ENCODE assay signal across 8 mouse cellular contexts in the genomic region with DNA sequence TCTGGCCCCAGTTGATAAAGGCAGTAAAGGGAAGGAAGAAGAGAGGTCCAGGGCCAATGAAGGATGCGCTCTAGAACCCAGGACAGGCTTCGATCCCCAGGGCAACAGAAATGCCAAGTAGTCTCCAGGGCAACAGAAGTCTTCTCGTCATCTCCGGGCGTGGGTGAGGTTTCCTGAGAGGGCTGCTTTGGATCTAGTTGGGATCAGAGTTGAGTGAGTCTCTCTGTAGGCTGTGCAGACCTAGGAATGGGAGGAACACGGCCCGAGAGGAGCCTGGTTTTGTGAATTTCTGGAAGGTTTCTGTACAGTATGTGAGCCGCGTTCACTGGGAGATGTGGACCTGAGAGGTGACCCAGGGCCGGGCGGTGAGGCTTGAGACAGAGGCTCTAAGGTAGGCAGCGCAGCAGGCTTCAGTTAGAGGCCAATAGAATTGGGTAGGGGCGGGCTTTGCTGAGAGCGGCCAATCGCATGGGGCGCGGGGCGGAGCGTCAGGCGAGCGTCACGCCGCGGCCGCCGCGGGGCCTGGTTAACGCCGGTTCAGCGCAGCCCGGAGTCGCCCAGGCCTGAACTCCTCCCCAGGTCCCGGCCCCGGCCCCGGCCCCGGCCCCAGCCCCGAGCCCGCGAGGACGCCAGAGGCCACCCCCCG. TPM values are rescaled to one million over a fixed set of nuclear protein-coding genes. Genes with fewer than 3 reads are reported as not detected.
DNase-seq lines count a peak whose midpoint lies in the region; ATAC-seq and TF ChIP-seq lines count a peak whose summit lies in the region.

A gene (plus strand): TSS at position 190 of the 646 bp plus-strand sequence.
A gene (minus strand): TSS at position 364 of the 646 bp plus-strand sequence.

- dilution Hi-C loops in CH12.LX (cut with MboI; ENCODE audit: extremely low pct_ligation_motif_present, extremely low pct_unique_long_range_greater_than_20kb, low sequenced_read_pairs): no loop called here

- WGBS in forebrain, embryonic 11.5 days: 2% methylated on average over 29 of the region's 41 CpGs
- under 1% methylated on average over 40 of the region's 41 CpGs for WGBS in heart, postnatal 0 days
- WGBS in large intestine, adult 2 months: 1% methylated on average over 39 of the region's 41 CpGs
- WGBS in liver, postnatal 0 days (ENCODE audit: insufficient replicate concordance): 2% methylated on average over 29 of the region's 41 CpGs
- WGBS in neural tube, embryonic 14.5 days: 1% methylated on average over 16 of the region's 41 CpGs

- H3K27me3 ChIP-seq in CH12.LX (replicated peaks): peaks cover 87% of the 10 kb centered on the region
- H3K27me3 ChIP-seq in forebrain, embryonic 11.5 days (ENCODE audit: control insufficient read depth, insufficient read depth, low read length): 0 out of 2 replicates have a peak, but pooled peaks cover 4% of the 10 kb centered on the region
- peaks cover 8% of the 10 kb centered on the region for H3K27me3 ChIP-seq in heart, postnatal 0 days (ENCODE audit: control insufficient read depth, insufficient read depth, low read length)
- peaks cover 25% of the 10 kb centered on the region; the same call in 1 of the 2 replicates for H3K27me3 ChIP-seq in liver, postnatal 0 days (ENCODE audit: insufficient read depth, low read length)
- H3K27me3 ChIP-seq in neural tube, embryonic 14.5 days (ENCODE audit: control insufficient read depth, insufficient read depth, low read length): no peaks in the 10 kb centered on the region

- H3K36me3 ChIP-seq in CH12.LX (replicated peaks in 1 of 2; ENCODE audit: control insufficient read depth in 1 of 2, insufficient read depth in 1 of 2, low read length in 1 of 2): no peaks in the 10 kb centered on the region
- no peaks in the 10 kb centered on the region for H3K36me3 ChIP-seq in forebrain, embryonic 11.5 days (ENCODE audit: control insufficient read depth, insufficient read depth, low read length)
- no peaks in the 10 kb centered on the region for H3K36me3 ChIP-seq in heart, postnatal 0 days (replicated peaks; ENCODE audit: control insufficient read depth, insufficient read depth, low read length)
- H3K36me3 ChIP-seq in liver, postnatal 0 days (replicated peaks; ENCODE audit: insufficient read depth, low read length): no peaks in the 10 kb centered on the region
- H3K36me3 ChIP-seq in neural tube, embryonic 14.5 days (ENCODE audit: control insufficient read depth, insufficient read depth, low read length): no peaks in the 10 kb centered on the region

- H3K27ac ChIP-seq in CH12.LX (ENCODE audit: insufficient read depth, low read depth): no peak within 1 kb of the TSS
- H3K27ac ChIP-seq in forebrain, embryonic 11.5 days (ENCODE audit: low read depth, low read length): no peak within 1 kb of the TSS
- H3K27ac ChIP-seq in heart, postnatal 0 days (ENCODE audit: low read depth): peak within 1 kb of the TSS; percentile 77
- no peak within 1 kb of the TSS for H3K27ac ChIP-seq in liver, postnatal 0 days (ENCODE audit: low read depth)
- H3K27ac ChIP-seq in neural tube, embryonic 14.5 days (ENCODE audit: low read depth, low read length): peak within 1 kb of the TSS; percentile 58

- H3K4me1 ChIP-seq in CH12.LX (ENCODE audit: control insufficient read depth in 1 of 2, insufficient read depth in 2 of 2): peaks cover 0 to 10% of the 10 kb centered on the region in 2 experiments; a peak in 3 of 4 replicates
- H3K4me1 ChIP-seq in forebrain, embryonic 11.5 days (replicated peaks; ENCODE audit: control insufficient read depth, insufficient read depth, low read length): peaks cover 8% of the 10 kb centered on the region
- H3K4me1 ChIP-seq in heart, postnatal 0 days (ENCODE audit: control insufficient read depth, insufficient read depth): 0 out of 2 replicates have a peak, but pooled peaks cover 8% of the 10 kb centered on the region
- peaks cover 10% of the 10 kb centered on the region for H3K4me1 ChIP-seq in liver, postnatal 0 days (ENCODE audit: insufficient read depth)
- peaks cover 22% of the 10 kb centered on the region for H3K4me1 ChIP-seq in neural tube, embryonic 14.5 days (ENCODE audit: control insufficient read depth, insufficient read depth, low read length)

- ATAC-seq in forebrain, embryonic 11.5 days (replicated peaks; ENCODE audit: low FRiP score): peak; percentile 91
- peak; percentile 91 for ATAC-seq in heart, postnatal 0 days (ENCODE audit: insufficient read depth, low read depth)
- peak; percentile 97 for ATAC-seq in liver, postnatal 0 days
- peak; percentile 94 for ATAC-seq in neural tube, embryonic 14.5 days (ENCODE audit: low read depth)

- H3K4me2 ChIP-seq in CH12.LX (ENCODE audit: insufficient read depth, low read depth, poor library complexity, severe bottlenecking): peak within 1 kb of the TSS; percentile 82
- H3K4me2 ChIP-seq in forebrain, embryonic 11.5 days (ENCODE audit: low read depth, low read length, severe bottlenecking): peak within 1 kb of the TSS; percentile 84
- peak within 1 kb of the TSS; percentile 92 for H3K4me2 ChIP-seq in heart, postnatal 0 days (ENCODE audit: low read depth, low read length)
- H3K4me2 ChIP-seq in liver, postnatal 0 days (ENCODE audit: low read depth, low read length): peak within 1 kb of the TSS; percentile 87
- H3K4me2 ChIP-seq in neural tube, embryonic 14.5 days (ENCODE audit: low read depth, low read length): peak within 1 kb of the TSS; percentile 93

- peak within 1 kb of the TSS; percentile 67 for H3K9ac ChIP-seq in CH12.LX (ENCODE audit: insufficient read depth, low read depth)
- H3K9ac ChIP-seq in forebrain, embryonic 11.5 days (ENCODE audit: low read length): peak within 1 kb of the TSS; percentile 83
- peak within 1 kb of the TSS; percentile 86 for H3K9ac ChIP-seq in heart, postnatal 0 days (replicated peaks; ENCODE audit: low read depth, low read length)
- peak within 1 kb of the TSS; percentile 69 for H3K9ac ChIP-seq in liver, postnatal 0 days (replicated peaks)
- H3K9ac ChIP-seq in neural tube, embryonic 14.5 days (replicated peaks; ENCODE audit: low read depth, low read length): peak within 1 kb of the TSS; percentile 98

- in situ Hi-C loops in CH12.LX (cut with MboI; ENCODE audit: low pct_ligation_motif_present, low pct_unique_long_range_greater_than_20kb, low sequenced_read_pairs): no loop called here

- H3K9me3 ChIP-seq in CH12.LX (replicated peaks; ENCODE audit: low read length): no peaks in the 10 kb centered on the region
- H3K9me3 ChIP-seq in forebrain, embryonic 11.5 days (ENCODE audit: control insufficient read depth, low read length): no peaks in the 10 kb centered on the region
- no peaks in the 10 kb centered on the region for H3K9me3 ChIP-seq in heart, postnatal 0 days (replicated peaks; ENCODE audit: control insufficient read depth, low read length)
- no peaks in the 10 kb centered on the region for H3K9me3 ChIP-seq in liver, postnatal 0 days (ENCODE audit: low read length)
- H3K9me3 ChIP-seq in neural tube, embryonic 14.5 days (ENCODE audit: control insufficient read depth, low read length): no peaks in the 10 kb centered on the region

- peak within 1 kb of the TSS; percentile 37 to 59 (median 54) for H3K4me3 ChIP-seq in CH12.LX (replicated peaks in 1 of 3; ENCODE audit: low read depth in 2 of 3, low read length in 2 of 3, poor library complexity in 1 of 3)
- peak within 1 kb of the TSS; percentile 84 for H3K4me3 ChIP-seq in forebrain, embryonic 11.5 days (ENCODE audit: low read depth, low read length)
- H3K4me3 ChIP-seq in heart, postnatal 0 days (ENCODE audit: low read depth, low read length): peak within 1 kb of the TSS; percentile 78
- H3K4me3 ChIP-seq in liver, postnatal 0 days (ENCODE audit: low read depth, low read length): peak within 1 kb of the TSS; percentile 79
- H3K4me3 ChIP-seq in neural tube, embryonic 14.5 days (ENCODE audit: low read depth, low read length): peak within 1 kb of the TSS; percentile 83

- no peak for TF ChIP-seq EP300 in CH12.LX (IDR thresholded peaks at IDR 0.05; ENCODE audit: low read length)
- no peak for TF ChIP-seq EP300 in heart, postnatal 0 days (IDR thresholded peaks at IDR 0.05; ENCODE audit: low read depth)
- no peak for TF ChIP-seq EP300 in liver, postnatal 0 days (IDR thresholded peaks at IDR 0.05; ENCODE audit: low read depth)

- peak; percentile 72 for DNase-seq in CH12.LX (ENCODE audit: extremely low read depth)
- peak; percentile 79 for DNase-seq in c-Kit-positive CD71-positive TER-119-negative erythroid progenitor cells, embryonic 14.5 days (ENCODE audit: low read depth)
- peak; percentile 93 for DNase-seq in forebrain, embryonic 11.5 days (ENCODE audit: low spot score)
- DNase-seq in heart, postnatal 0 days (ENCODE audit: low spot score): peak; percentile 77
- peak; percentile 52 for DNase-seq in large intestine, adult 2 months (ENCODE audit: low read depth, low spot score)
- peak; percentile 91 for DNase-seq in liver, postnatal 0 days
- peak; percentile 94 for DNase-seq in testis, postnatal 10 days (ENCODE audit: low spot score)

- no peak for TF ChIP-seq RAD21 in CH12.LX (IDR thresholded peaks at IDR 0.05; ENCODE audit: low read depth, low read length)

- no peaks in the 10 kb centered on the region for H3K79me2 ChIP-seq in CH12.LX (replicated peaks; ENCODE audit: control insufficient read depth, extremely low read depth, insufficient read depth, poor library complexity, severe bottlenecking)

- peak; percentile 60 for TF ChIP-seq POLR2A in CH12.LX (IDR thresholded peaks at IDR 0.05; ENCODE audit: low read depth, low read length)

- TF ChIP-seq CTCF in CH12.LX (conservative IDR thresholded peaks at IDR 0.05 in 1 of 2, IDR thresholded peaks at IDR 0.05 in 1 of 2; ENCODE audit: low read depth in 2 of 2, low read length in 2 of 2): no peak
- TF ChIP-seq CTCF in heart, postnatal 0 days (IDR thresholded peaks at IDR 0.05; ENCODE audit: low read depth): no peak
- TF ChIP-seq CTCF in liver, postnatal 0 days (IDR thresholded peaks at IDR 0.05; ENCODE audit: low read depth): no peak

RNA-seq across cellular contexts. Expression of the first gene that starts in this region (rescaled TPM):
- 0.17 and 0.47 TPM in 2 replicates for total RNA-seq in CH12.LX (2012; rRNA removed)
- not detected in 2 replicates for total RNA-seq in CH12.LX (2014; rRNA removed)
- 0.16 and 0.26 TPM in 2 replicates for polyA plus RNA-seq in CH12.LX (2012; ENCODE audit: insufficient read length, low read depth)
- 5.2 and 6.4 TPM in 2 replicates for polyA plus RNA-seq in forebrain, embryonic 11.5 days (2014; fragmentation: Nextera tagmentation; extraction: Ambion mirVana)
- 9.6 and 24.9 TPM in 2 replicates for total RNA-seq in heart, postnatal 0 days (2014; rRNA removed; ENCODE audit: low replicate concordance)
- 4.5 and 4.9 TPM in 2 replicates for polyA plus RNA-seq in heart, postnatal 0 days (2015; fragmentation: Nextera tagmentation; extraction: Ambion mirVana)
- 2.0 and 2.3 TPM in 2 replicates for polyA plus RNA-seq in large intestine, adult 2 months (2012; rRNA removed)
- 0.29 and 0.33 TPM in 2 replicates for polyA plus RNA-seq in liver, postnatal 0 days (2015; fragmentation: Nextera tagmentation; extraction: Ambion mirVana)
- polyA plus RNA-seq in neural tube, embryonic 14.5 days (2014; fragmentation: Nextera tagmentation; extraction: Ambion mirVana): 11.4 and 13.3 TPM in 2 replicates

RNA-seq across cellular contexts. Expression of the second gene that starts in this region (rescaled TPM):
- total RNA-seq in CH12.LX (2012; rRNA removed) (5.1 and 6.3 TPM in 2 replicates), CH12.LX (2014; rRNA removed) (not detected in 2 replicates)
- 0.07 and 0.12 TPM in 2 replicates for polyA plus RNA-seq in CH12.LX (2012; ENCODE audit: insufficient read length, low read depth)
- 2.5 and 2.7 TPM in 2 replicates for polyA plus RNA-seq in forebrain, embryonic 11.5 days (2014; fragmentation: Nextera tagmentation; extraction: Ambion mirVana)
- total RNA-seq in heart, postnatal 0 days (2014; rRNA removed; ENCODE audit: low replicate concordance): not detected in 2 replicates
- polyA plus RNA-seq in heart, postnatal 0 days (2015; fragmentation: Nextera tagmentation; extraction: Ambion mirVana): 3.6 and 4.0 TPM in 2 replicates
- 0.02 and 0.07 TPM in 2 replicates for polyA plus RNA-seq in large intestine, adult 2 months (2012; rRNA removed)
- polyA plus RNA-seq in liver, postnatal 0 days (2015; fragmentation: Nextera tagmentation; extraction: Ambion mirVana): 1.7 and 1.8 TPM in 2 replicates
- polyA plus RNA-seq in neural tube, embryonic 14.5 days (2014; fragmentation: Nextera tagmentation; extraction: Ambion mirVana): 1.6 and 1.7 TPM in 2 replicates

Comparison
In these comparisons a context has a peak if more than half of its experiments do, and no peak if none do; other contexts are left out.
1. H3K27ac ChIP-seq: peak in heart, postnatal 0 days (single experiment) and neural tube, embryonic 14.5 days (single experiment); none in CH12.LX (single experiment), forebrain, embryonic 11.5 days (single experiment) and liver, postnatal 0 days (single experiment).
2. Peak in every context shown above with its lines, with median percentiles within 50 percentile points of each other: DNase-seq, H3K4me2 ChIP-seq, H3K4me3 ChIP-seq, H3K9ac ChIP-seq and ATAC-seq.